Mouse (Mus musculus): ENCODE data around the gene Ism2. TPM values are rescaled to one million over a fixed set of nuclear protein-coding genes. Genes with fewer than 3 reads are reported as not detected.
"Not testable (repeated sequence)": the region's sequence is repeated elsewhere in the genome, so short reads cannot be mapped to it uniquely, and the experiment has no call there.

The Ism2 gene
- total and polyA plus RNA-seq, 3 experiments, result 0.05 TPM; not detected in 2

GRCm38 (mm10) chr12:87279350-87279749 is 20.2 kb downstream of the Ism2 start:
- ATAC-seq (ENCODE audit: extremely low read depth, insufficient number of reproducible peaks, low FRiP score, poor library complexity, severe bottlenecking), result no peak

GRCm38 (mm10) chr12:87278118-87278730 is 21.3 kb downstream of the Ism2 start:
- DNase-seq (ENCODE audit: low spot score), result no peak
- H3K9me3 ChIP-seq (replicated peaks), result no peaks in the 10 kb centered on the region
- no peak for ATAC-seq (ENCODE audit: extremely low read depth, insufficient number of reproducible peaks, low FRiP score, poor library complexity, severe bottlenecking)
- H3K4me3 ChIP-seq (ENCODE audit: low read depth, low read length), result no peak overlapping the region
- peaks cover 54% of the 10 kb centered on the region for H3K36me3 ChIP-seq (replicated peaks)
- peaks cover 44% of the 10 kb centered on the region for H3K4me1 ChIP-seq (ENCODE audit: insufficient read depth, low read depth, low read length)
- TF ChIP-seq CTCF (IDR thresholded peaks at IDR 0.05; ENCODE audit: low read depth, low read length) (no peak), POLR2AphosphoS5 (IDR thresholded peaks at IDR 0.05; ENCODE audit: insufficient replicate concordance, low read depth, low read length) (no peak), TAL1 (conservative IDR thresholded peaks at IDR 0.05; ENCODE audit: low read depth, low read length) (no peak), GATA1 (IDR thresholded peaks at IDR 0.05; ENCODE audit: borderline replicate concordance, low read length) (no peak), GATA2 (IDR thresholded peaks at IDR 0.05; ENCODE audit: borderline replicate concordance, low read depth, low read length) (no peak)
- peaks cover 19% of the 10 kb centered on the region; the same call in 1 of the 2 replicates for H3K27me3 ChIP-seq (ENCODE audit: insufficient read depth, low read length)

More at GRCm38 (mm10) chr12:87279350-87279749, 20.2 kb downstream of the Ism2 start:
- Histone ChIP-seq H3K36me3 (replicated peaks) (peaks cover 43% of the 10 kb centered on the region), H3K9me3 (replicated peaks) (no peaks in the 10 kb centered on the region), H3K4me1 (ENCODE audit: insufficient read depth, low read depth, low read length) (peaks cover 34% of the 10 kb centered on the region), H3K4me3 (ENCODE audit: low read depth, low read length) (no peak overlapping the region), H3K27me3 (ENCODE audit: insufficient read depth, low read length) (peaks cover 29% of the 10 kb centered on the region)
- DNase-seq (ENCODE audit: low spot score), result no peak
- TF ChIP-seq TAL1 (conservative IDR thresholded peaks at IDR 0.05; ENCODE audit: low read depth, low read length), result no peak
- TF ChIP-seq GATA2 (IDR thresholded peaks at IDR 0.05; ENCODE audit: borderline replicate concordance, low read depth, low read length), result no peak
- no peak for TF ChIP-seq CTCF (IDR thresholded peaks at IDR 0.05; ENCODE audit: low read depth, low read length)
- no peak for TF ChIP-seq POLR2AphosphoS5 (IDR thresholded peaks at IDR 0.05; ENCODE audit: insufficient replicate concordance, low read depth, low read length)
- no peak for TF ChIP-seq GATA1 (IDR thresholded peaks at IDR 0.05; ENCODE audit: borderline replicate concordance, low read length)

- not testable (repeated sequence) for DNase-seq (ENCODE audit: low spot score); H3K4me3 ChIP-seq (ENCODE audit: low read depth, low read length); ATAC-seq (ENCODE audit: extremely low read depth, insufficient number of reproducible peaks, low FRiP score, poor library complexity, severe bottlenecking); H3K9me3 ChIP-seq (replicated peaks)
- Histone ChIP-seq H3K36me3 (replicated peaks) (peaks cover 63% of the 10 kb centered on the region), H3K4me1 (ENCODE audit: insufficient read depth, low read depth, low read length) (peaks cover 52% of the 10 kb centered on the region), H3K27me3 (ENCODE audit: insufficient read depth, low read length) (peaks cover 14% of the 10 kb centered on the region; the same call in 1 of the 2 replicates)
These were observed 22.3 kb downstream of the Ism2 start for GRCm38 (mm10) chr12:87277251-87277650.

DNA sequence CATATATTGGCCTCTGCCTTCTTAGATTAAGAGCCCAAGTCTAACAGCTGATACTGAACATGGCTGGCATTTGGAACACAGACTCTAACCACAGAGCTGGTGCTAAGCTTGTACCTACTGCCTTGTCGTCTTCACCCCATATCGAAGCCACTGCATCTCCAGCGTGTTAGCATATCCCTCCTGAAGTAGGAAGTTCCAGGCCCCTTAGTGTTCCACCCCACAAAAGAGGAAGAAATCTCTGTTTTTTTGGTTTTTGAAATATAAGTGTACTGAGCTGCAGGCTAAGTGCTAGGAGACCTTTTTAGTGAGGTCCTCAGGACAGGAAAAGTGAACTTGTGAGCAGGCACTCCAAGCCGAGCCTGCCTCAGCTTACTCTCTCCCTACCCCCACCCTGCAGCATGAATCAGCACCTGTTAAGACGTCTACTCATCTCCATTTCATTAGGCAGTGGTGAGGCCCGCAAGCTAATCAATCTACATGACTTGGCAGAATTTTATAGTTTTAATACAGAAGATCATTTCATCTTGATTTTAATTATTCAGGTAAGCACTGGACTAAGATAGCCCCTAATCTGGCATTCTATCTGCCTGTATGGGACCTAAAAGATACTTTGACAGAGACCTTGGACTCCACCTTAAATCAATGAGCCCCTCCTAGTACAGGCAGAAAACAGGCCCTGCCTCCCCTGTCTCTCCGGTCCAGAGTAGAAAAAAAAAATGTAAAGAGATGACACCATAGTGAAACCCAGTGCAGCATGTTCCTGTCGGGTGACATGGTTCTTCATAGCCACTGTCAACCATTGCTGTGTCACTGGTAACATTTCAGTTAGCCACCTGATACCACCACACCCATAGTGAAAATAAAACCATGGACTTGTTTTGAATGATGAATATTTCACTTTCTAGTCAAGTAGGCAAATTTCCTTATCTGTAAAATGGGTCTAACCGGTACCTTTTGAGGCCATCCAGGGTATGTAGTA is 24.4 kb downstream of the Ism2 start:
- no peaks in the 10 kb centered on the region for H3K9me3 ChIP-seq (replicated peaks)
- peaks cover 10% of the 10 kb centered on the region; the same call in 1 of the 2 replicates for H3K27me3 ChIP-seq (ENCODE audit: insufficient read depth, low read length)
- no peak for TF ChIP-seq GATA2 (IDR thresholded peaks at IDR 0.05; ENCODE audit: borderline replicate concordance, low read depth, low read length)
- no peak for TF ChIP-seq GATA1 (IDR thresholded peaks at IDR 0.05; ENCODE audit: borderline replicate concordance, low read length)
- TF ChIP-seq TAL1 (conservative IDR thresholded peaks at IDR 0.05; ENCODE audit: low read depth, low read length), result no peak
- no peak for TF ChIP-seq CTCF (IDR thresholded peaks at IDR 0.05; ENCODE audit: low read depth, low read length)
- no peak for TF ChIP-seq POLR2AphosphoS5 (IDR thresholded peaks at IDR 0.05; ENCODE audit: insufficient replicate concordance, low read depth, low read length)
- H3K4me3 ChIP-seq (ENCODE audit: low read depth, low read length), result no peak overlapping the region; the same call in 1 of the 2 replicates
- ATAC-seq (ENCODE audit: extremely low read depth, insufficient number of reproducible peaks, low FRiP score, poor library complexity, severe bottlenecking), result peak; percentile 77; the same call in 1 of the 2 replicates
- peaks cover 62% of the 10 kb centered on the region for H3K4me1 ChIP-seq (ENCODE audit: insufficient read depth, low read depth, low read length)
- H3K36me3 ChIP-seq (replicated peaks), result peaks cover 84% of the 10 kb centered on the region
- DNase-seq (ENCODE audit: low spot score), result no peak

DNA sequence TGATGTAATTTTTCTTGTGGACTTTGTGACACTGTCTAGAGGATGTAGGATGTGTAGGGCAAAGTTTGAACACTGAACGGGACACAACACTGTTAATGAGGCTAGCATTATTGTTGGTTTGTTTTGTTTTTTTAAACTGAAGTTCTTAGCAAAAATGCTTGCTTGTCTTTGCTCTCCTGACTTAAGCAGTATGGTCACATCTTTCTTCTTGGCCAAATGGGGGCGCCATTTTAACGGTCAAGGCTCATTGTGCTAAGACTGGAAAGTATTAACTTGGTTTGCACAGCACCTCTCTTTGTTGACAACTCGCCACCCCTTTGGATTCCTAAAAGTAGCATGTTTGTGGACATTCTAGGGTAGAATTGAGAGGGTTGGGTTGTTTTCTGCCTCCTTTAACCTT is 31.8 kb downstream of the Ism2 start:
- peak overlapping the region; percentile 75 for H3K4me3 ChIP-seq (ENCODE audit: low read depth, low read length)
- no peaks in the 10 kb centered on the region for H3K9me3 ChIP-seq (replicated peaks)
- TF ChIP-seq GATA1 (IDR thresholded peaks at IDR 0.05; ENCODE audit: borderline replicate concordance, low read length) (no peak), CTCF (IDR thresholded peaks at IDR 0.05; ENCODE audit: low read depth, low read length) (peak; percentile 40)
- H3K4me1 ChIP-seq (ENCODE audit: insufficient read depth, low read depth, low read length), result peaks cover 47% of the 10 kb centered on the region
- DNase-seq (ENCODE audit: low spot score) (peak; percentile 68), ATAC-seq (ENCODE audit: extremely low read depth, insufficient number of reproducible peaks, low FRiP score, poor library complexity, severe bottlenecking) (no peak)
- H3K27me3 ChIP-seq (ENCODE audit: insufficient read depth, low read length), result no peaks in the 10 kb centered on the region
- peaks cover 57% of the 10 kb centered on the region for H3K36me3 ChIP-seq (replicated peaks)

DNA sequence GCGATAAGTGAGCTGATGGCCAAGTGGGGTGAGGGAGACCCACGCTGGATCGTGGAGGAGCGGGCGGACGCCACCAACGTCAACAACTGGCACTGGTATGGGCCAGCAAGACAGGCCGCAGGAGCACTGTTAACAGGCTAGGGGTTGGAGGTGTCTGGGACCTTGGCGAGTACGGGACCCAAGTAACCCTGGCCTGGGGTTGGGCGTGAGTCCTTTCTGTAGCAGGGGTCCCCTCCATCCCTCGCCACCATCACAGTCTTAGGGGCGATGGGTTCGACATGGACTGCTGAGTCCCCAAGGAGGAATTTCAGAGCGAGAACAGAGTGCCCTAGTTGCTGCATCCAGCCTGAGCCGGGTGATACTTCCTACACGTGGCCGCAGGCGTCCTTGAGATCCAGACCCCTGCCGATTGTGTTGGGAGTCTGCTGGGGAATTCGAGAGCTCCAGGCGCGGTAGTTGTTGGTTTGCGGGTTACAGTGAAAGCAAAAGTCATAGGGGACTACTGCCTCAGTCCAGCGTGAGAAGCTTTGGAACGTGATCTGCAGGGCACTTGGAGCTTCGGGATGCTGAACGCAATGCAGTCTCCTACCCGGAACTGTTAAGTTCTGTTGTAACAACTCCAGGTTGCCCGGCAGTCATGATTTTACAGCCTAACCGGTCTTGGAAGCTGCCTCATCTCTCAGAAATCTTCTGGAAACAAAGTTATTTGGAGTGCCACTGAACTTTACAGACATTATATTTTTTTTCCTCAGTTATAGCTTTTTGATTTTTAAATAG is 32.5 kb downstream of the Ism2 start:
- ATAC-seq (ENCODE audit: extremely low read depth, insufficient number of reproducible peaks, low FRiP score, poor library complexity, severe bottlenecking) (0 out of 2 replicates have a peak, but pooled peaks have one; percentile 1), DNase-seq (ENCODE audit: low spot score) (peak; percentile 58)
- H3K4me1 ChIP-seq (ENCODE audit: insufficient read depth, low read depth, low read length), result peaks cover 41% of the 10 kb centered on the region
- no peaks in the 10 kb centered on the region for H3K27me3 ChIP-seq (ENCODE audit: insufficient read depth, low read length)
- H3K4me3 ChIP-seq (ENCODE audit: low read depth, low read length), result peak overlapping the region; percentile 75
- H3K36me3 ChIP-seq (replicated peaks), result peaks cover 54% of the 10 kb centered on the region
- H3K9me3 ChIP-seq (replicated peaks), result no peaks in the 10 kb centered on the region
- no peak for TF ChIP-seq CTCF (IDR thresholded peaks at IDR 0.05; ENCODE audit: low read depth, low read length)
- no peak for TF ChIP-seq TAL1 (conservative IDR thresholded peaks at IDR 0.05; ENCODE audit: low read depth, low read length)
- no peak for TF ChIP-seq GATA2 (IDR thresholded peaks at IDR 0.05; ENCODE audit: borderline replicate concordance, low read depth, low read length)
- TF ChIP-seq GATA1 (IDR thresholded peaks at IDR 0.05; ENCODE audit: borderline replicate concordance, low read length), result no peak
- no peak for TF ChIP-seq POLR2AphosphoS5 (IDR thresholded peaks at IDR 0.05; ENCODE audit: insufficient replicate concordance, low read depth, low read length)
